Mouse (Mus musculus) bone marrow macrophage, adult 2 months (primary cell): Measurements from ENCODE around the gene Ap5z1.

Experiments
- CTCF ChIP-seq: IDR thresholded peaks from 2 replicates; pipeline ENCODE4 v1.5.1; 2012; ENCODE audit warnings: low read depth, mild to moderate bottlenecking, low read length, moderate library complexity
- POLR2A ChIP-seq: IDR thresholded peaks from 2 replicates; pipeline ENCODE4 v1.6.1; 2012; ENCODE audit warnings: mild to moderate bottlenecking, low read depth, low read length, borderline replicate concordance

DNA sequence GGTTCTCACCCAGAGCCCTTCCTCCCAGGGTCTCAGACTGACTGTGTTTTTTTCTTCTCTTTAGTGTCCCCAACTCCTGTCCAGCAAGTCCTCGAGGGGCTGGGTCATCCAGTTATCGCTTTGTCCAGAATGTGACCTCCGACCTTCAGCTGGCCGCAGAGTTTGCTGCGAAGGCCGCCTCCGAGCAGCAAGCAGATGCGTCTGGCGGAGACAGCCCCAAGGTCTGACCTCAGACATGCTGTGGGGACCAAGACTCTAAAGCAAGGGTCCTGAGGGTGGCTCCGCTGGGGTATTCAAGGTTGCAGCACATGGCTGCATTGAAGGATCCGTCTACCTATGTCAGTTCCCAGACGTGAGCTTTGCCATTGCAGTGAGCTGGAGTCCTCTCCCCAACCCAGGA lies 15.1 kb upstream of the Ap5z1 start:
- TF ChIP-seq POLR2A, result no peak
- TF ChIP-seq CTCF, result no peak
